Mouse (Mus musculus) common myeloid progenitor, adult 5-6 weeks (primary cell): ENCODE measurements around the gene Lcn5. TPM values are rescaled to one million over a fixed set of nuclear protein-coding genes. Genes with fewer than 3 reads are reported as not detected.
A peak's percentile ranks its signal among the peaks of the same experiment; 100 is the strongest.
"Not testable (repeated sequence)": the region's sequence is repeated elsewhere in the genome, so short reads cannot be mapped to it uniquely, and the experiment has no call there.

ENCODE experiments used
- ATAC-seq: replicated peaks from 2 replicates; pipeline ENCODE4 v1.8.0; 2016; ENCODE audit warnings: low read depth, mild to moderate bottlenecking, moderate TSS enrichment, inconsistent platforms; ENCODE audit not compliant: poor library complexity, severe bottlenecking
- total RNA-seq: library from RNA; stranded (forward); fragments of 200-1000, 187-1606 nt; gene quantifications from 2 replicates; pipeline ENCODE4 v1.2.3, GENCODE M21; 2017

Lcn5 gene
- total RNA-seq, 1 experiment from 2014 or later = not detected

- ATAC-seq = no peak
These were observed 8.8 kb downstream of the Lcn5 start for GRCm38 (mm10) chr2:25666516-25666915.

DNA sequence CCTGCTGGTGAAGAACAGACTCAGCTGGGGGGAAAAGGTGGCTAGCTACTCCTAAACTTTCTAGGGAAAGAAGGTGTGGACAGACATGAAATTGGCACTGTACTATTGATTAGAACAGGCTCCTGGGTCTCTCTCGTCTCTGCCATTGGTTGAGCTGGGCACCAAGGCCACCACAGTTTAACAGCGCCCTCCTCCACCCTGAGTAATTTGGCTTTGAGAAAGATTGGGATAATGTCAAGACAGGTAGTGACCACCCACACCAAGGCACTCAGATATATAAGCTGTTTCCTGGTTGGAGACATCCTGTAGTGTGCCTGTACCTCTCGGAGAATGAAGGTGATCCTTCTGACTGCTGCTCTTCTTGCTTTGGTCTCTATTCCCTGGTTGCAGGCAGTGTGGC, 18.7 kb downstream of the Lcn5 start, which contains the start of gene Lcn6:
Gene Lcn6, plus strand, starts transcription at position 301 of the 400 bp plus-strand sequence.
- ATAC-seq = no peak

DNA sequence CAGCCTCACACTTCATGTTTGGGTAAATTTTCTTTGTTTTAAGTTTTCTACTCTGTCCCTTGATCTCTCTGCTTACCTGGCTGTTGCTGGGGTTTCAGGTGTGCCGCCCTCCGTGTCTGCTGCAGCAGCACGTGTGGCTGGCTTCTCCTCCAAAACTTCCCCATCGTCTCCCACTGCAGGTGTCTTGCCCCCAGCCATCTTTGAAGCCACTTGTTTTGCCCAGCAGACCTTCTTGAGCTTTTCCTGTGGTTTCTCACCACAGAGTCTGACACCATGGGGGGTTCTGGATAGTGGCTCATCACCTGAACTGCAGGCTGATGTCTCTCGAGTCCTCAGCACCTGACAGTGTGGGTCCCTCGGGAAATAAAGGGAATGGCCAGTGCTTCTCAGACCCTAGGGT, 21.8 kb downstream of the Lcn5 start:
- ATAC-seq = no peak

DNA sequence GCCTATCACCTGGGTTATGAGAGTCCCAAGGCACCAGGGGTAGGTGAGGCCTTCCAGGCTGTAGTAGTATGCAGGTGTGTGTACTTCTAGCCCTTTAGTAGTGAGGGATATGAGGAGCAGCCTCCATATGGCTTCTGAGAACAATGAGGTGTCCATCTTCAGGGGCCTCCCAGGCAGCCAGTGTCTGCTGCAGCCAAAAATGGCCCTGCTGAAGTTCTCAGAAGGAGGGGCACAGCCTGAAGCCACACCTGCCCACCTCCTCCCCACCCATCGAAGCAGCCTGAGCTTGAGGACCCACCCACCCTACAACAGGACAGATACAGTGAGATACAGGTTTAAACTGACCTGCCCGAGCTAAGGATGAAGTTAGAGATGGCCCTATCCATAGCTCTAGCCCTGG, 24.7 kb downstream of the Lcn5 start, which contains the start of gene Lcn10:
Gene Lcn10, plus strand, starts transcription at position 301 of the 400 bp plus-strand sequence.
- ATAC-seq = no peak

DNA sequence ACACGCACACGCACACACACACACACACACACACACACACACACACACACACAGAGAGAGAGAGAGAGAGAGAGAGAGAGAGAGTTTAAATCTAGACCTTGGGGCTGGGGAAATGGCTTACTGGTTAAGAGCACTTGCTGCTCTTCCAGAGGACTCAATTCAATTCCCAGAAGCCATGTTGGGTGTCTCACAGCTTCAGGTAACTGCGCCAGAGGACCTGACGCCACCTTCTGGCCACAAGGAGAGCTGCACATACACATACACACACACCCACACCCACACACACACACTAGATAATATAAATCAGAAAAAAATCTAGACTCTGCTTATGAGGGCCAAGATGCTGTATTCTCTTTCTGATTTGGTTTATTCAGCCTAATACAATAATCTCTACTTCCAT, 29.2 kb downstream of the Lcn5 start:
- no peak for ATAC-seq

DNA sequence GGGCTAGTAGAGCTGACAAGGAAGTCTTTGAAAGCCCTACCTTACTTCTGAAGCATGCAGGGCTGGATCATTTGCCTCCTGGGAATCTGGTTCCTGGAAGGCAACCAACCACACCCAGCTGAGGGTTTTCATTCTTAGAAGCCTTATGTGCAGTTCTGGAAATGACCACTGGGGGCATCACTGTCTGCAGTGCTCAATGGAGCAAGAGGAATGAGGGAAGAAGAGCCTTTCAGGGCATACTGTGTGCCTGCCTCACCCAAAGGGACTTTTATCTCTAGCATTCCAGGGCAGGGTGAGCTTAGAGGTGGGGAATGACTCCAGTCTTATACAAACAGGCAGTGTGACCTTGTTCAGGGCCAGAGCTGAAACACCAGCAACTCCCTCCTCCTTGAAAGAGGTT, 36.9 kb downstream of the Lcn5 start:
- peak; percentile 82 for ATAC-seq

DNA sequence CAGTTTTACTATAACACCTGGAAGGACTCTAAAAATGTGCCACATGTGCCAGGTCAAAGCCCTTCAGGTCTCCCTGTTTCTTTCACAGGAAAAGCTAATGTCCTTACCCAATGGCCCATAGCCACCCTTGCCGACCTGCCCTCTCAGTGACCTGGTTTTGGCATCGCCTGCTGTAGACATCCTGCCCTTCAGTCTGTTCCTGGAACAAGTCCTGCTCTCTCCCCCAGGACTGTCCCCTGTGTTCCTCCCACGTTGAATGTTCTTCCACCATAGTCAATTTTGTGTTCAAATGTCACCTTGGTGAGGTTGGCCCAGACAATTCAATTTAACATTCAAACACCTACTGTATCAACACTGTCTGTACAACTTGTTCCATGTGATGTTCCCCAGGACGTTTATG, 39.2 kb downstream of the Lcn5 start:
- no peak for ATAC-seq

DNA sequence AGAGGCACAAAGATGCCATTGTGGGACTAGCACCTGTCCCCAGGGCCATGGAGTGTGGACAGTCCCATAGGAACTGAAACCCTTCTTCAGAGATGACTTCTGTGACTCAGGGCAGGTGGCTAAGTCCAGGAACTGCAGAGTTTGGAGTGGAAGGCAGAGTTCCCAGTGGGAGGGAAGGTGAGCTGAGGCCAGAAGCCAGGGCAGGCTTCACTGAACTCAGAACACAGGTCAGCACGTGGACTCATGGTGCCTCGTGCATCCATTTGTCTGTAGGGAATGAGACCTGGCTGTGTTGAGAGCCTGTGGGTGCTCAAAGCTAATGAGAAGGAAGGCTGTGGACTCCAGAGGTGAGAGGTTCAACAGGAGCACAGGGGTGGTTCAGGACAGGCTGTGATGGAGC, 40.9 kb downstream of the Lcn5 start:
- ATAC-seq = no peak

DNA sequence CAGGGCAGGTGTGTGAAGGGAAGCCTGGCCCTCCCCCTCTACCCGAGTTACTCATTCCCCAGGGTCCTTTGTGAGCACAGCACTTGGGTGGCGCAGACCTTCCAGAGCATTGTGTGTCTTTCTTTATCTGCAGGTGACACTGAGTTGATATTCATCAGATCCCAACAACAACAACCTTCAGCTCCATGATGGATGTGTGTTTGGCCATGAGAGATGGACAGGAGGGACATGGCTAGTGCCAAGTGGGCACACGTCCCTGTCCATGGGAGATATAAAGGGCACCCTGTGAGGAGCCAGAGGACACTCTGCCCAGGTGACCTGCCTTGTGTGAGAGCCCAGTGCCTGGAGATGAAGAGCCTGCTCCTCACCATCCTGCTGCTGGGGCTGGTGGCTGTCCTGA, 42.0 kb downstream of the Lcn5 start, which contains the start of gene Obp2a:
Gene Obp2a, plus strand, starts transcription at position 301 of the 400 bp plus-strand sequence.
- ATAC-seq = not testable (repeated sequence)

GRCm38 (mm10) chr2:25701001-25701400, 43.2 kb downstream of the Lcn5 start:
- no peak for ATAC-seq

- no peak for ATAC-seq
These were observed 46.0 kb downstream of the Lcn5 start for GRCm38 (mm10) chr2:25703706-25704105.

DNA sequence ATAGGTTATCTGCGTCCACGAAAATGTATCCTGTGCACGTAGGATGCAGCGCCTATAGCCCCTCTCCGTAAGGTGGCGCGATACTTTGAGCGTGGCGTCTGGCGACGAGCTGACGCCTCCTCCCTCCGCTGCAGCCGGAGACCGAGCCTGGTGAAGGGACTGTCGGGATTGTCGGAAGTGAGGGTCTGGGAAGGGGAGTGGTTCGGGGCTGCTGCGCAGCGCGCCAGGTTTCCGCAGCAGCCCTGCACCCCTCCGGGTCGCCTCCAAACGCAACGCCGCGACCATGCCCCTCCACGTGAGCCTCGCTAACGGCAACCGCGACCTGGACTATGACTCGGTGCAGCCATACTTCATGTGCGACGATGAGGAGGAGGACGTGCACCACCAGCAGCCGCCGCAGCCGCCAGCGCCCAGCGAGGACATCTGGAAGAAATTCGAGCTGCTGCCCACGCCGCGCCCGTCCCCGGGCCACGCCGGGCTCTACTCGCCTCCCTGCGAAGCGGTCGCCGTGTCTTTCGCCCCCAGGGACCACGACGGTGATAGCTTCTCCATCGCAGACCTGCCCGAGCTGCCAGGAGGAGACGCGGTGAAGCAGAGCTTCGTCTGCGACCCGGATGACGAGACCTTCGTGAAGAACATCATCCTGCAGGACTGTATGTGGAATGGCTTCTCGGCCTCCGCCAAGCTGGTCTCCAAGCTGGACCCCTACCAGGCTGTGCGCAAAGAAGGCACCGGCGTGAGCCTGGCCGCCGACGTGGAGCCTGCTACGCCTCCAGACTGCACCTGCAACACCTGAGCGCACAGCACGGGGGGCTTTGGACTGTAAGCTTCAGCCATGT, 49.1 kb downstream of the Lcn5 start, which contains the start of gene Bmyc:
Gene Bmyc, plus strand, starts transcription at position 97 of the 839 bp plus-strand sequence.
- peak; percentile 88 for ATAC-seq

- ATAC-seq = peak; percentile 58
These were observed 50.4 kb downstream of the Lcn5 start for GRCm38 (mm10) chr2:25708121-25708520.

GRCm38 (mm10) chr2:25709056-25709455, 51.3 kb downstream of the Lcn5 start:
- ATAC-seq = not testable (repeated sequence)

- ATAC-seq = not testable (repeated sequence)
These were observed 52.0 kb downstream of the Lcn5 start for GRCm38 (mm10) chr2:25709791-25710190.

Other genes starting within 250 kb of the Lcn5 start
- 23.5 and 27.8 TPM in 2 replicates for gene Fut7, start 234.7 kb upstream of the Lcn5 start, total RNA-seq
- 31.5 and 49.9 TPM in 2 replicates for gene Abca2, start 229.2 kb upstream of the Lcn5 start, total RNA-seq
- gene Clic3, start 201.1 kb upstream of the Lcn5 start, total RNA-seq = not detected in 2 replicates
- 19.8 and 29.1 TPM in 2 replicates for gene Paxx, start 196.9 kb upstream of the Lcn5 start, total RNA-seq
- gene Ptgds, start 187.9 kb upstream of the Lcn5 start, total RNA-seq = 4.1 TPM in 1 of 2 replicates, not detected in the other
- not detected in 2 replicates for gene Lcn12, start 164.0 kb upstream of the Lcn5 start, total RNA-seq
- gene Fbxw5, start 157.2 kb upstream of the Lcn5 start, total RNA-seq = 16.6 and 21.4 TPM in 2 replicates
- gene C8g, start 156.2 kb upstream of the Lcn5 start, total RNA-seq = 0.19 and 2.7 TPM in 2 replicates
- gene Traf2, start 111.0 kb upstream of the Lcn5 start, total RNA-seq = 11.5 and 15.8 TPM in 2 replicates
- gene Edf1, start 100.1 kb upstream of the Lcn5 start, total RNA-seq = 57.2 and 84.7 TPM in 2 replicates
- gene Mamdc4, start 83.1 kb upstream of the Lcn5 start, total RNA-seq = 3.4 TPM in 1 of 2 replicates, not detected in the other
- gene Phpt1, start 82.7 kb upstream of the Lcn5 start, total RNA-seq = 33.5 and 40.8 TPM in 2 replicates
- 0.55 TPM in 1 of 2 replicates, not detected in the other for gene Ajm1, start 76.2 kb upstream of the Lcn5 start, total RNA-seq
- 78.2 and 83.9 TPM in 2 replicates for gene Rabl6, start 49.4 kb upstream of the Lcn5 start, total RNA-seq
- gene Ccdc183, start 40.3 kb upstream of the Lcn5 start, total RNA-seq = not detected in 2 replicates
- 6.4 and 23.9 TPM in 2 replicates for gene Tmem141, start 35.9 kb upstream of the Lcn5 start, total RNA-seq
- 1.6 and 2.4 TPM in 2 replicates for gene Fcna, start 29.9 kb upstream of the Lcn5 start, total RNA-seq
- gene Lcn8, start 4.8 kb upstream of the Lcn5 start, total RNA-seq = not detected in 2 replicates
- not detected in 2 replicates for gene Lcn6, start 18.8 kb downstream of the Lcn5 start, total RNA-seq
- gene Lcn10, start 24.8 kb downstream of the Lcn5 start, total RNA-seq = not detected in 2 replicates
- not detected in 2 replicates for gene Obp2a, start 42.1 kb downstream of the Lcn5 start, total RNA-seq
- gene Bmyc, start 48.8 kb downstream of the Lcn5 start, total RNA-seq = 7.8 and 9.7 TPM in 2 replicates
- gene Obp2b, start 79.1 kb downstream of the Lcn5 start, total RNA-seq = not detected in 2 replicates
- gene Lcn3, start 107.6 kb downstream of the Lcn5 start, total RNA-seq = not detected in 2 replicates
- not detected in 2 replicates for gene Lcn11, start 119.1 kb downstream of the Lcn5 start, total RNA-seq
- not detected in 2 replicates for gene Gm13539, start 124.3 kb downstream of the Lcn5 start, total RNA-seq
- not detected in 2 replicates for gene Glt6d1, start 157.9 kb downstream of the Lcn5 start, total RNA-seq
- not detected in 2 replicates for gene Lcn9, start 165.2 kb downstream of the Lcn5 start, total RNA-seq
- gene Sohlh1, start 189.3 kb downstream of the Lcn5 start, total RNA-seq = not detected in 2 replicates
- not detected in 2 replicates for gene Kcnt1, start 205.8 kb downstream of the Lcn5 start, total RNA-seq